Mouse (Mus musculus) embryonic facial prominence, embryonic 15.5 days (tissue): ENCODE measurements around the gene Rgs3. TPM values are rescaled to one million over a fixed set of nuclear protein-coding genes. Genes with fewer than 3 reads are reported as not detected.

Experiments used
- ATAC-seq: fragments of 200-750 bp; cut with Nextera tagmentation; 2 replicates; pipeline ENCODE4 v1.8.0; 2017; ENCODE audit warnings: low read depth, moderate TSS enrichment; ENCODE audit not compliant: insufficient number of reproducible peaks, low FRiP score, low TSS enrichment
- H3K27ac ChIP-seq: fragments of 300-500 bp; sonication (generic); replicated peaks from 2 replicates; pipeline ENCODE4 v1.5.1; 2015; ENCODE audit warnings: mild to moderate bottlenecking, inconsistent platforms
- H3K27me3 ChIP-seq: fragments of 300-500 bp; sonication (generic); 2 replicates; pipeline ENCODE4 v1.6.1; 2015; ENCODE audit warnings: inconsistent platforms
- H3K36me3 ChIP-seq: fragments of 300-500 bp; sonication (generic); 2 replicates; pipeline ENCODE4 v1.6.1; 2015; ENCODE audit warnings: mild to moderate bottlenecking, inconsistent platforms
- H3K4me1 ChIP-seq: fragments of 300-500 bp; sonication (generic); 2 replicates; pipeline ENCODE4 v1.6.1; 2015; ENCODE audit warnings: inconsistent platforms
- H3K4me2 ChIP-seq: fragments of 300-500 bp; sonication (generic); replicated peaks from 2 replicates; pipeline ENCODE4 v1.6.1; 2015; ENCODE audit warnings: mild to moderate bottlenecking, inconsistent platforms
- H3K4me3 ChIP-seq: fragments of 300-500 bp; sonication (generic); replicated peaks from 2 replicates; pipeline ENCODE4 v1.5.1; 2015; ENCODE audit warnings: mild to moderate bottlenecking, inconsistent platforms
- H3K9ac ChIP-seq: fragments of 300-500 bp; sonication (generic); 2 replicates; pipeline ENCODE4 v1.6.1; 2015; ENCODE audit warnings: inconsistent platforms
- H3K9me3 ChIP-seq: fragments of 300-500 bp; sonication (generic); replicated peaks from 2 replicates; pipeline ENCODE4 v1.6.1; 2016; ENCODE audit warnings: inconsistent platforms
- WGBS: fragments of 180-500 bp; shearing (Covaris S2); methylation state at CpG from one replicate; pipeline ENCODE4 v1.1.7; 2015; 5-methylcytosine and 5-hydroxymethylcytosine counted together
- polyA plus RNA-seq: library from polyadenylated mRNA; unstranded; fragments of >200 nt; fragmentation: Nextera tagmentation; extraction: Ambion mirVana; gene quantifications from 2 replicates; pipeline ENCODE4 v1.2.1, GENCODE M21; 2015

The Rgs3 gene
- polyA plus RNA-seq, 1 experiment from 2014 or later, result 65.0 TPM

- H3K4me1 ChIP-seq, result peaks cover 24% of the 10 kb centered on the region
Observed at GRCm38 (mm10) chr4:62708994-62709393, 149.3 kb downstream of the Rgs3 start.

GRCm38 (mm10) chr4:62709448-62709847, 149.8 kb downstream of the Rgs3 start:
- no peaks in the 10 kb centered on the region for H3K36me3 ChIP-seq
- no peaks in the 10 kb centered on the region for H3K9me3 ChIP-seq
- H3K27ac ChIP-seq, result no peak overlapping the region
- no peak overlapping the region for H3K4me2 ChIP-seq
- ATAC-seq, result peak; percentile 25; the same call in 1 of the 2 replicates
- no peak overlapping the region for H3K4me3 ChIP-seq
- 72% methylated on average over 5 of the region's 5 CpGs for WGBS
- H3K27me3 ChIP-seq, result no peaks in the 10 kb centered on the region
- peaks cover 20% of the 10 kb centered on the region for H3K4me1 ChIP-seq
- H3K9ac ChIP-seq, result no peak overlapping the region

More at GRCm38 (mm10) chr4:62708994-62709393, 149.3 kb downstream of the Rgs3 start:
- no peak for ATAC-seq
- Histone ChIP-seq H3K4me3 (no peak overlapping the region), H3K4me2 (no peak overlapping the region), H3K36me3 (0 out of 2 replicates have a peak, but pooled peaks cover 2% of the 10 kb centered on the region), H3K9me3 (no peaks in the 10 kb centered on the region), H3K27me3 (no peaks in the 10 kb centered on the region), H3K27ac (no peak overlapping the region), H3K9ac (no peak overlapping the region)
- 75% methylated on average over 1 of the region's 1 CpGs for WGBS

GRCm38 (mm10) chr4:62711159-62711558, 151.5 kb downstream of the Rgs3 start:
- Histone ChIP-seq H3K27me3 (no peaks in the 10 kb centered on the region), H3K4me3 (no peak overlapping the region), H3K36me3 (no peaks in the 10 kb centered on the region), H3K4me2 (no peak overlapping the region), H3K9me3 (no peaks in the 10 kb centered on the region), H3K9ac (no peak overlapping the region), H3K27ac (no peak overlapping the region), H3K4me1 (peaks cover 3% of the 10 kb centered on the region; the same call in 1 of the 2 replicates)
- WGBS, result 69% methylated on average over 7 of the region's 7 CpGs
- ATAC-seq, result no peak

GRCm38 (mm10) chr4:62711582-62711981, 151.9 kb downstream of the Rgs3 start:
- Histone ChIP-seq H3K27ac (no peak overlapping the region; the same call in 1 of the 2 replicates), H3K27me3 (no peaks in the 10 kb centered on the region), H3K9ac (no peak overlapping the region), H3K9me3 (no peaks in the 10 kb centered on the region), H3K4me2 (no peak overlapping the region), H3K36me3 (no peaks in the 10 kb centered on the region), H3K4me1 (no peaks in the 10 kb centered on the region), H3K4me3 (no peak overlapping the region)
- 58% methylated on average over 4 of the region's 4 CpGs for WGBS
- no peak for ATAC-seq

GRCm38 (mm10) chr4:62720861-62721260, 161.2 kb downstream of the Rgs3 start:
- H3K4me2 ChIP-seq, result no peak overlapping the region
- H3K27ac ChIP-seq, result no peak overlapping the region
- ATAC-seq, result no peak
- H3K4me3 ChIP-seq, result no peak overlapping the region
- no peaks in the 10 kb centered on the region for H3K36me3 ChIP-seq
- H3K4me1 ChIP-seq, result peaks cover 9% of the 10 kb centered on the region
- H3K9ac ChIP-seq, result no peak overlapping the region
- H3K9me3 ChIP-seq, result 0 out of 2 replicates have a peak, but pooled peaks cover 3% of the 10 kb centered on the region
- H3K27me3 ChIP-seq, result no peaks in the 10 kb centered on the region

- no peak overlapping the region for H3K27ac ChIP-seq
- 42% methylated on average over 3 of the region's 3 CpGs for WGBS
- ATAC-seq, result no peak; the same call in 1 of the 2 replicates
Observed at GRCm38 (mm10) chr4:62722021-62722426, 162.4 kb downstream of the Rgs3 start.

GRCm38 (mm10) chr4:62723795-62724194, 164.1 kb downstream of the Rgs3 start:
- Histone ChIP-seq H3K4me1 (peaks cover 30% of the 10 kb centered on the region), H3K4me2 (no peak overlapping the region), H3K36me3 (no peaks in the 10 kb centered on the region), H3K4me3 (no peak overlapping the region), H3K27me3 (no peaks in the 10 kb centered on the region), H3K27ac (no peak overlapping the region), H3K9ac (no peak overlapping the region), H3K9me3 (0 out of 2 replicates have a peak, but pooled peaks cover 3% of the 10 kb centered on the region)
- ATAC-seq, result no peak
- 79% methylated on average over 5 of the region's 5 CpGs for WGBS

More at GRCm38 (mm10) chr4:62722021-62722426, 162.4 kb downstream of the Rgs3 start:
- Histone ChIP-seq H3K36me3 (no peaks in the 10 kb centered on the region), H3K27me3 (no peaks in the 10 kb centered on the region), H3K4me3 (no peak overlapping the region), H3K4me1 (peaks cover 15% of the 10 kb centered on the region), H3K4me2 (no peak overlapping the region), H3K9me3 (0 out of 2 replicates have a peak, but pooled peaks cover 3% of the 10 kb centered on the region), H3K9ac (no peak overlapping the region)

- 0 out of 2 replicates have a peak, but pooled peaks cover 3% of the 10 kb centered on the region for H3K9me3 ChIP-seq
- no peak overlapping the region for H3K9ac ChIP-seq
- H3K27me3 ChIP-seq, result no peaks in the 10 kb centered on the region
- peak overlapping the region; percentile 48; the same call in 1 of the 2 replicates for H3K27ac ChIP-seq
- no peaks in the 10 kb centered on the region for H3K36me3 ChIP-seq
- peaks cover 51% of the 10 kb centered on the region for H3K4me1 ChIP-seq
- no peak overlapping the region for H3K4me2 ChIP-seq
- 66% methylated on average over 5 of the region's 5 CpGs for WGBS
- ATAC-seq, result 0 out of 2 replicates have a peak, but pooled peaks have one; percentile 5
- H3K4me3 ChIP-seq, result no peak overlapping the region
Observed at GRCm38 (mm10) chr4:62726282-62726937, 166.8 kb downstream of the Rgs3 start.

- peak; percentile 72; the same call in 1 of the 2 replicates for ATAC-seq
- no peak overlapping the region for H3K4me3 ChIP-seq
- no peaks in the 10 kb centered on the region for H3K27me3 ChIP-seq
- peak overlapping the region; percentile 48 for H3K27ac ChIP-seq
- 0 out of 2 replicates have a peak, but pooled peaks cover 3% of the 10 kb centered on the region for H3K9me3 ChIP-seq
- peaks cover 55% of the 10 kb centered on the region for H3K4me1 ChIP-seq
- H3K9ac ChIP-seq, result no peak overlapping the region
- no peaks in the 10 kb centered on the region for H3K36me3 ChIP-seq
- WGBS, result 53% methylated on average over 20 of the region's 20 CpGs
- no peak overlapping the region for H3K4me2 ChIP-seq
Observed at GRCm38 (mm10) chr4:62727541-62728303, 168.1 kb downstream of the Rgs3 start.

GRCm38 (mm10) chr4:62728471-62728870, 168.8 kb downstream of the Rgs3 start:
- no peak overlapping the region for H3K4me3 ChIP-seq
- H3K27ac ChIP-seq, result no peak overlapping the region; the same call in 1 of the 2 replicates
- no peaks in the 10 kb centered on the region for H3K36me3 ChIP-seq
- H3K9me3 ChIP-seq, result 0 out of 2 replicates have a peak, but pooled peaks cover 3% of the 10 kb centered on the region
- WGBS, result 81% methylated on average over 6 of the region's 6 CpGs
- H3K4me1 ChIP-seq, result peaks cover 62% of the 10 kb centered on the region
- ATAC-seq, result no peak
- no peaks in the 10 kb centered on the region for H3K27me3 ChIP-seq
- no peak overlapping the region for H3K4me2 ChIP-seq
- no peak overlapping the region for H3K9ac ChIP-seq

GRCm38 (mm10) chr4:62729191-62729590, 169.5 kb downstream of the Rgs3 start:
- ATAC-seq, result no peak
- Histone ChIP-seq H3K9ac (no peak overlapping the region), H3K4me1 (peaks cover 70% of the 10 kb centered on the region), H3K4me2 (no peak overlapping the region), H3K4me3 (no peak overlapping the region), H3K27me3 (no peaks in the 10 kb centered on the region), H3K27ac (0 out of 2 replicates have a peak overlapping the region, but pooled peaks have one; percentile 23), H3K9me3 (0 out of 2 replicates have a peak, but pooled peaks cover 3% of the 10 kb centered on the region), H3K36me3 (no peaks in the 10 kb centered on the region)
- WGBS, result 70% methylated on average over 4 of the region's 4 CpGs
